Mouse (Mus musculus): ENCODE measurements around the gene Filip1l.

DNA sequence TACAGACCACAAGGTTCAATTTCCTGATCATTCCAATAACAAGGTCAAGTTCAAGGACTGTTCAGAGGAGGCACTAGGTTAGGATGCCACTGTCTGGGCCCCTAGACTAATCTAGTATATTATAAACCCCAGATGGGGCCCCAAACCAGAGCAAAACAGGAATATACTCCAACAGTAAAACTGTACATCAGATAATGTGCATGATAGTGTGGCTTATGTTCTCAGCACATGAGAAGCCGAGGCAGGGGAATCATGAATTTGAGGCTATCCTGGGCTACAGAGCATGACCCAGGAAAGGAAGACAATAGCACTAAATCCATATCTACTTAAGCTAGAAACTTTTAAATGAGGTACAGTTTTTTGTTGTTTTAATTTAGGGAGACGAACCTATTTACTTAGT is 40.8 kb upstream of the Filip1l start:
- TF ChIP-seq CTCF (IDR thresholded peaks at IDR 0.05; ENCODE audit: borderline replicate concordance, insufficient read depth, low read length) (no peak), POLR2A (IDR thresholded peaks at IDR 0.05; ENCODE audit: low read depth, low read length) (no peak)
